Mouse (Mus musculus): Measurements from ENCODE around the gene Spata5. TPM values are rescaled to one million over a fixed set of nuclear protein-coding genes. Genes with fewer than 3 reads are reported as not detected.

Gene Spata5
- 18.9 and 33.3 TPM in 2 replicates for total RNA-seq (2014; rRNA removed)
- 21.0 and 23.2 TPM in 2 replicates for polyA plus RNA-seq (2015; fragmentation: Nextera tagmentation; extraction: Ambion mirVana)

DNA sequence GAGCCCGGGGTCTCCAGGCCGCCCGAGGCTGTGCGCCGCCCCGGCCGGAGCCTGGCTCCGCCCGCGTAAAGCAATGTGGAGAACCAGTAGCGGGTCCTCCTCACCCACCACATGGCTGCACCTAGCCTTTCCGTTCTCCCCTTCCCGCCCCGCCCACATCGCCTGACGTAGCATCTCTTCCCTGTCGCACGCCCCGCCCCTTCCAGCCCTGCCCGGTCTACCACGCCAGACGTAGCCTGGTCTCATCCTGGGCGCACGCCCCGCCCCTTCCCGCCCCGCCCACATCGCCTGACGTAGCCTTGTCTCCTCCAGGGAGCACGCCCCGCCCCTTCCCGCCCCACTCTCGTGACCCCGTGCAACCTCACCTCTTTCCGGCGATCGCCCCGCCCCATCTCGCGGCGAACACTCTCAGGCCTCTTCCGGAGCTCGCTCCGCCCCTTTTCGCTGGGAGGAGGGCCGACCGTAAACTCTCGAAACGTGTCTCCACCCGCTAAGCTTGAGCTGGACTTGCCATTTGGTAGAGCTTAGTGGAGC, at the start of gene Spata5:
TSS of gene Spata5 (plus strand) at position 439 of the 534 bp plus-strand sequence.
- 3% methylated on average over 50 of the region's 50 CpGs for WGBS
- Histone ChIP-seq H3K4me1 (ENCODE audit: insufficient read depth) (peaks cover 4% of the 10 kb centered on the region), H3K9me3 (ENCODE audit: low read length) (no peaks in the 10 kb centered on the region), H3K27ac (ENCODE audit: low read depth, low read length) (peak within 1 kb of the TSS; percentile 96), H3K36me3 (ENCODE audit: insufficient read depth) (no peaks in the 10 kb centered on the region), H3K9ac (peak within 1 kb of the TSS; percentile 84), H3K4me2 (ENCODE audit: low read depth) (peak within 1 kb of the TSS; percentile 80), H3K27me3 (ENCODE audit: insufficient read depth, low read length) (no peaks in the 10 kb centered on the region), H3K4me3 (ENCODE audit: low read depth, low read length) (peak within 1 kb of the TSS; percentile 96)
- ATAC-seq (peak; percentile 92), DNase-seq (peak; percentile 100)
- TF ChIP-seq CTCF (IDR thresholded peaks at IDR 0.05; ENCODE audit: low read depth), result no peak; the same call in 1 of the 2 replicates

DNA sequence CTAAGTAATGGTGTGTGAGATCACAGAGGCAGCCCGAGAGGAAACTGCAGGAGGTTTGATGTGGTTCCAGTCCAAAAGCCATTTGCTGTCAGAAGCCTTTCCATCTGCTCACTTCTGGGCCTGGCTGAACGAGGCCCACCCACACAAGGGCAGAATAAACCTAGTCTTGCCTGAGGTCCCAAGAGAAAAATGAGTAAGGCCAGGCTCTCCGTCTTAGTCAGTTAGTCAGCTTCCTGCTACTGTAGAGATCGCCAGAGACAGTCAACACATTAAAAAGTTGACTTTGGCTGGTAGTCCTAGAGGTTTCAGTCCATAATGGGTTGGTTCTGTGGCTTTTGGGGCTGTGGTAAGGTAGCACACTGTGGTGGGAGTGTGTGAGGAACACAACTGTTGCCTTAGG, 49.3 kb upstream of the Spata5 start:
- H3K4me1 ChIP-seq (ENCODE audit: insufficient read depth), result no peaks in the 10 kb centered on the region
- ATAC-seq (no peak), DNase-seq (no peak)
- no peak overlapping the region for H3K27ac ChIP-seq (ENCODE audit: low read depth, low read length)
- H3K4me2 ChIP-seq (ENCODE audit: low read depth), result no peak overlapping the region
- TF ChIP-seq CTCF (IDR thresholded peaks at IDR 0.05; ENCODE audit: low read depth), result no peak
- H3K9ac ChIP-seq, result no peak overlapping the region
- no peaks in the 10 kb centered on the region for H3K27me3 ChIP-seq (ENCODE audit: insufficient read depth, low read length)
- H3K4me3 ChIP-seq (ENCODE audit: low read depth, low read length), result no peak overlapping the region
- 74% methylated on average over 4 of the region's 4 CpGs for WGBS
- no peaks in the 10 kb centered on the region for H3K9me3 ChIP-seq (ENCODE audit: low read length)
- H3K36me3 ChIP-seq (ENCODE audit: insufficient read depth), result no peaks in the 10 kb centered on the region

DNA sequence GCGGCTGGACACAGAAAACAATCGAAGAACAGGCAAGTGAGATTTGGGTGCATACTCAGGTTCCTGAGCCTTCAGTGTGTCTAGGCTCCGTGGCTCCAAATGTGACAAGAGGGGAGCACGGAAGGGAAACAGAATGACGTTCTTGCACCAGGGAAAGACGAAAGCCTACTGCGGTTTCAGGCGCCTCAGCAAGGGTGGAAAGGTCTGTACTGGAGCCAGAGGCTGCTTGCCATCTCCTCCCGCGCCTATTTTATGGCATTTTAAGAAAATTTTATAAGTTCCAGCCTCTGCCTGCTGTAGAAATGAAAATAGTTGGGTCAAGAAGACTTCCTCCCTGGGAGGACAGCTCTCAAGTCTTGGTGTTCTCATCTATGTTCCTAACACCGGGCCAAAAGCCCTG, 46.0 kb upstream of the Spata5 start:
- TF ChIP-seq CTCF (IDR thresholded peaks at IDR 0.05; ENCODE audit: low read depth), result no peak
- ATAC-seq, result no peak
- H3K36me3 ChIP-seq (ENCODE audit: insufficient read depth), result no peaks in the 10 kb centered on the region
- no peak for DNase-seq
- no peak overlapping the region for H3K9ac ChIP-seq
- H3K4me3 ChIP-seq (ENCODE audit: low read depth, low read length), result no peak overlapping the region
- H3K4me2 ChIP-seq (ENCODE audit: low read depth), result no peak overlapping the region
- no peaks in the 10 kb centered on the region for H3K9me3 ChIP-seq (ENCODE audit: low read length)
- H3K4me1 ChIP-seq (ENCODE audit: insufficient read depth), result no peaks in the 10 kb centered on the region
- no peak overlapping the region for H3K27ac ChIP-seq (ENCODE audit: low read depth, low read length)
- WGBS, result 91% methylated on average over 11 of the region's 11 CpGs
- no peaks in the 10 kb centered on the region for H3K27me3 ChIP-seq (ENCODE audit: insufficient read depth, low read length)

DNA sequence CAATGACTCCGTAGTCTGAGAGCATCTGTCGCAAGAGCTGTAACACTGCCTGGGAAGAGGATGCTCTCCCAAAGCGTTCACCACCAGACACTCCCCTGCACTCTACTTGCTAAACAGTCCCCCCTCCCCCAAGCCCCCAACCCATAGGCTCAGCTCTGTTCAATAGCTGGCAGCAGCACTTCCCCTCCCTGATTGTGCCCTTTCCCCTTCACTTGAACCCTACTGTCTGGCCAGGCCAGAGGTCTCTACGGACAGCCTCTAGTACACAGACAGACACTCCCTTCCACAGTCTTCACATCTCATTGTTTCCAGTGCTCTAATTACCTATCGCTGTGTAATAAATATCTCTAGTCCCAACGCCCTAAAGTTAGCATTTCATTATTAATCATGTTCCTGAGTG, 41.8 kb upstream of the Spata5 start:
- no peak for DNase-seq
- 82% methylated on average over 6 of the region's 6 CpGs for WGBS
- ATAC-seq, result no peak

DNA sequence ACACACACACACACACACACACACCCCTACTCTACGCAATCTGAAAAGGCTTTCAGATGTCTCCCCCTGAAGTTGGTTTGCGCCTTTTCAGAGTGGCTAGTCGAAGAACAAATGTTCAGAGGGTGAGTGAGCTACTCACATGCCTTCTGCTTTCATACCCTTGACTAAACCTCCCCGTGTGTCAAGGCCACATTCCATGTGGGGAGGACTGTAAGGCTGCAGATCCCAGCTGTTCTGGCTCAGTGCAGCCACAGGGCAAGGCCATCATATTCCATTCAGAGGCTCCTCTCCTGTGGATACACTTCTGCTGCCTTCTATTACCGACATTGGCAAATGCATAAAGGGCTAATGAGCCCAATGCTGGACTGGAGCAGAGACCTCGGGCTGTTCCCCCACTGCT, 41.3 kb upstream of the Spata5 start:
- Histone ChIP-seq H3K9me3 (ENCODE audit: low read length) (no peaks in the 10 kb centered on the region), H3K4me2 (ENCODE audit: low read depth) (no peak overlapping the region), H3K27me3 (ENCODE audit: insufficient read depth, low read length) (no peaks in the 10 kb centered on the region), H3K9ac (no peak overlapping the region), H3K4me1 (ENCODE audit: insufficient read depth) (no peaks in the 10 kb centered on the region), H3K36me3 (ENCODE audit: insufficient read depth) (no peaks in the 10 kb centered on the region), H3K27ac (ENCODE audit: low read depth, low read length) (no peak overlapping the region), H3K4me3 (ENCODE audit: low read depth, low read length) (no peak overlapping the region)
- no peak for TF ChIP-seq CTCF (IDR thresholded peaks at IDR 0.05; ENCODE audit: low read depth)
- ATAC-seq (no peak), DNase-seq (no peak)
- 68% methylated on average over 6 of the region's 6 CpGs for WGBS

More for the DNA sequence above, 41.8 kb upstream of the Spata5 start:
- Histone ChIP-seq H3K36me3 (ENCODE audit: insufficient read depth) (no peaks in the 10 kb centered on the region), H3K27ac (ENCODE audit: low read depth, low read length) (no peak overlapping the region), H3K4me3 (ENCODE audit: low read depth, low read length) (no peak overlapping the region), H3K9ac (no peak overlapping the region), H3K4me2 (ENCODE audit: low read depth) (no peak overlapping the region), H3K9me3 (ENCODE audit: low read length) (no peaks in the 10 kb centered on the region), H3K27me3 (ENCODE audit: insufficient read depth, low read length) (no peaks in the 10 kb centered on the region), H3K4me1 (ENCODE audit: insufficient read depth) (no peaks in the 10 kb centered on the region)
- TF ChIP-seq CTCF (IDR thresholded peaks at IDR 0.05; ENCODE audit: low read depth), result no peak

DNA sequence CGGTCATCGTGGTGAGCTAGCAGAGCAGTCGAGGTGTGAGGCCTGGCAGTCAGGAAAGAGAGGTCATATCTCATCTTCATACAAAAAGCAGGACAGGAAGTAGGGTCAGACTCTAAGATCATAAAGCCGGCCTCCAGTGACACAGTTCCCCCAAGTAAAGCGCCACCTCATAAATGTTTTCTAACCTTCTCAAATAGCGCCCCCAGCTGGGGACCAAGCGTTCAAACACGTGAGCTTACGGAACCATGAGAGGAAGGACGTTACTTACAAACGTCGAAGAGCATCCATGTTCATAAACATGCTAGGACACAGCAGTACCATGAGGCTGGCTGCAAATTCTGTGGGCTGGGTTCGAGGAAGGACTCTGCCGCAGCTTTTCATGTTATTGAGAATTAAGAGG, 40.5 kb upstream of the Spata5 start:
- TF ChIP-seq CTCF (IDR thresholded peaks at IDR 0.05; ENCODE audit: low read depth), result no peak
- Histone ChIP-seq H3K36me3 (ENCODE audit: insufficient read depth) (no peaks in the 10 kb centered on the region), H3K9ac (no peak overlapping the region), H3K4me1 (ENCODE audit: insufficient read depth) (no peaks in the 10 kb centered on the region), H3K4me2 (ENCODE audit: low read depth) (no peak overlapping the region), H3K27ac (ENCODE audit: low read depth, low read length) (no peak overlapping the region), H3K9me3 (ENCODE audit: low read length) (no peaks in the 10 kb centered on the region), H3K4me3 (ENCODE audit: low read depth, low read length) (no peak overlapping the region), H3K27me3 (ENCODE audit: insufficient read depth, low read length) (no peaks in the 10 kb centered on the region)
- WGBS, result 88% methylated on average over 14 of the region's 14 CpGs
- ATAC-seq, result no peak
- DNase-seq, result no peak

DNA sequence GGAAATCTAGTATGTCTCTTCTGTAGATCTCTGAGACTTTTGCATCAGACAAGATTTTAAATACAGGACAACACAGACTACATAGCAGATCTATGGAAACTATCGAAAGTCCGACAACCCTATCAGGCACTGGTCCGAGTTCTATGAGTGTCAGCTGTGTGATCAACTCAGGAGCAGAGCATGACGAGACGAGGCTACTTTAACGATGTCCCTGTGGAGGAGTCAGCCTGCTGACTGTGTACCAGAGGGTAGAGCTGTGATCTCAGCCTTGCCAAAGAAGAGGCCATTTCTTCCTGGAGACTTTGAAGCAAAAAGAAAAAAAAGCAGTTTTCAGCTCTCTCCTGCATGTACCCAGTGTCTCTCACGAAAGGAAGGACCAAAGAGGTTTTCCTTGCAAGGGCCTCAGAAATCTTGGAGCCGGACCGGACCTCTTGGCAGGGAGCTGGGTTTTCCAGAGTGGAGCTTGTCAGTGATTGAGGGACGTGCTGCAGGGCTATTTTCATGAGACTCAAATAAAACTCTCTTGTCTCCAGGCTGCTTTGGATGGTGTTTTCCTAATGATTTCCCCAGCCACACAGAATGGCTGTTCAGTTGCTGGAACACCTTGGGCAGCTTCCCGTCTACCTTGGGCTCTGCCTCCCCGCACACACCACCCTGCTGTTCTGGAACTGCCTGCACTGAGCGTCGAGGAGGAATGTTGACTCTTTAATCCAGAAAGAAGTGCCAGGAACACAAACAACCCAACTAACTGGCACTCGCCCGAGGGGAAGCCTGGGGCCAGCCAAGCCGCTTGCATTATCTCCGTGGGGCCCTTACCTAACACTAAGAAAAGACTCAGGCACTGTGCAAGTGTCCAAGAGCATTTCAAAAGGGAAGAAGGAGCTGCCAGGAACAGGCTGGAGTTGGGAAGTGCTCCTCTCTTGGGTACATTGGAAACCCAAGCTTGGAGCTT, 39.5 kb upstream of the Spata5 start:
- 46% methylated on average over 18 of the region's 18 CpGs for WGBS
- TF ChIP-seq CTCF (IDR thresholded peaks at IDR 0.05; ENCODE audit: low read depth), result no peak
- no peak for DNase-seq

More for the DNA sequence above, 39.5 kb upstream of the Spata5 start:
- H3K4me1 ChIP-seq (ENCODE audit: insufficient read depth), result no peaks in the 10 kb centered on the region
- no peak overlapping the region for H3K9ac ChIP-seq
- H3K4me2 ChIP-seq (ENCODE audit: low read depth), result no peak overlapping the region
- H3K4me3 ChIP-seq (ENCODE audit: low read depth, low read length), result no peak overlapping the region
- H3K27me3 ChIP-seq (ENCODE audit: insufficient read depth, low read length), result no peaks in the 10 kb centered on the region
- no peaks in the 10 kb centered on the region for H3K36me3 ChIP-seq (ENCODE audit: insufficient read depth)
- no peaks in the 10 kb centered on the region for H3K9me3 ChIP-seq (ENCODE audit: low read length)
- no peak overlapping the region for H3K27ac ChIP-seq (ENCODE audit: low read depth, low read length)
- peak; percentile 18; the same call in 1 of the 2 replicates for ATAC-seq

All from forebrain, postnatal 0 days (tissue).